Mouse (Mus musculus): ENCODE results near the gene Nfib.

DNA sequence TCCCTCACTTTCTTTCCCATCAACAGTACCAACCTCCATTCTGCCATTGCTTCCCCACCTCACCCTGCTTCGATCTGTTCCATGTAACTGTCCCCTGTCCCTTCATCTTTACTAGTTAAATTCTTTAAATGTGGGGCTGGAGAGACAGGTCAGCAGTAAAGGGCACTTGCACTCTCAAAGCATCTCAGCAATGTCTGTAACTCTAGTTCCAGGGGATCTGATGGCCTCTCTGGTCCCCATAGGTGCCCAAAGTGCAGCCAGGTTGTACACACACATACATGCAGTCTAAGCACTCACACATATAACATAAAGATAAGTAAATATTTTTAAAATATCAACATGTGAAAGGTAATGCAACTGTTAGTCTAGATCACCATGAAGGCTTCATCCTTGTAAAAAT is 356.5 kb downstream of the Nfib start:
- TF ChIP-seq CTCF (IDR thresholded peaks at IDR 0.05; ENCODE audit: insufficient read depth, low read length) (no peak), POLR2A (IDR thresholded peaks at IDR 0.05; ENCODE audit: borderline replicate concordance, extremely low read depth, low read depth, low read length) (no peak)

Measured in lung, adult 2 months (tissue).